Mouse (Mus musculus) olfactory bulb, adult 2 months (tissue): ENCODE measurements at regions not wholly inside any gene's neighbourhood (a gene's known extent, or its start where the extent isn't known, plus 50 kb on each side); places are given as distances from the start of the nearest gene placed in this dataset.

Experiments used
- CTCF ChIP-seq: fragments of 200-500 bp; IDR thresholded peaks from 2 replicates; pipeline ENCODE4 v1.5.1; 2012; ENCODE audit warnings: low read depth, mild to moderate bottlenecking, low read length, moderate library complexity; ENCODE audit not compliant: insufficient read depth
- POLR2A ChIP-seq: fragments of 200-500 bp; IDR thresholded peaks from 2 replicates; pipeline ENCODE4 v1.6.1; 2012; ENCODE audit warnings: mild to moderate bottlenecking, low read depth, low read length, moderate library complexity; ENCODE audit not compliant: insufficient read depth

DNA sequence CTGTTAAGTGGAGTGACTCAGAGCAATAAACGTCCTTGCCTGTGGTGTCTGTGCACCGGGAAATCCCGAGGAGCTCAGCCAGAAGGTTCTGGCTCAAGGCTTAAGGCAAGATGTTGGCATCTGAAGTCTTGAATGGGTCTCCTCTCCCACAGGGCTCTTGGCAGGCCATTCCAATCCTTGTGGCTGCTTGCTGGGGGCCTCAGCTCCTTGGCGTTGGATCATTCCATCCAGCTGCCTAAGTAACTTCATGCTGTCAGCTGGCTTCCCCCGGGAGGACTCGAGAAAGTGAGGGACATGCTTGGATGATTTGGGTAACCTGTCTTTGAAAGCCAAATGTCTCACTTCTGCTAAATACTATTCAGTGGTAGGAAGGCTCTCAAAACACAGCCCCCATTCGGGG is 174.0 kb upstream of the Cops8 start:
- TF ChIP-seq POLR2A (no peak), CTCF (no peak)
